Mouse (Mus musculus) MEL (cell line): ENCODE data around the gene Plin4.
A peak's percentile ranks its signal among the peaks of the same experiment; 100 is the strongest.

Source experiments
- CHD1 ChIP-seq: IDR thresholded peaks from 2 replicates; pipeline ENCODE4 v1.6.1; 2012; ENCODE audit warnings: low read depth, mild to moderate bottlenecking, inconsistent platforms, low read length, improper control_type of control experiment
- CTCF ChIP-seq, 3 experiments: IDR thresholded peaks in 2 of 3; conservative IDR thresholded peaks in 1 of 3; 2 replicates each; pipeline ENCODE4 v1.5.1; 2011 to 2012; ENCODE audit warnings: low read length in 3 of 3, low read depth in 2 of 3, mild to moderate bottlenecking in 2 of 3, improper control_type of control experiment in 1 of 3, inconsistent platforms in 1 of 3, mixed read lengths in 1 of 3, moderate library complexity in 1 of 3; ENCODE audit not compliant: control insufficient read depth in 1 of 3, insufficient read depth in 1 of 3, poor library complexity in 1 of 3, severe bottlenecking in 1 of 3
- HCFC1 ChIP-seq: IDR thresholded peaks from 2 replicates; pipeline ENCODE4 v1.6.1; 2012; ENCODE audit warnings: low read depth, mild to moderate bottlenecking, inconsistent platforms, low read length, improper control_type of control experiment, moderate library complexity
- MAX ChIP-seq: IDR thresholded peaks from 2 replicates; pipeline ENCODE4 v1.6.1; 2011; ENCODE audit warnings: low read length, improper control_type of control experiment
- MYB ChIP-seq: IDR thresholded peaks from 2 replicates; pipeline ENCODE4 v1.6.1; 2011; ENCODE audit warnings: mild to moderate bottlenecking, low read depth, low read length, improper control_type of control experiment
- POLR2A ChIP-seq, 2 experiments: IDR thresholded peaks; 2 replicates each; pipeline ENCODE4 v1.6.1; 2011 to 2012; ENCODE audit warnings: low read length in 2 of 2, mild to moderate bottlenecking in 2 of 2, control low read depth in 1 of 2, improper control_type of control experiment in 1 of 2, low read depth in 1 of 2, moderate library complexity in 1 of 2; ENCODE audit not compliant: control insufficient read depth in 1 of 2, insufficient read depth in 1 of 2, poor library complexity in 1 of 2
- RAD21 ChIP-seq: IDR thresholded peaks from 2 replicates; pipeline ENCODE4 v1.6.1; 2011; ENCODE audit warnings: mild to moderate bottlenecking, low read depth, low read length, improper control_type of control experiment
- RCOR1 ChIP-seq: IDR thresholded peaks from 2 replicates; pipeline ENCODE4 v1.6.1; 2012; ENCODE audit warnings: low read depth, mild to moderate bottlenecking, inconsistent platforms, low read length, improper control_type of control experiment
- SMC3 ChIP-seq: IDR thresholded peaks from 2 replicates; pipeline ENCODE4 v1.6.1; 2011; ENCODE audit warnings: low read depth, low read length, improper control_type of control experiment
- TBP ChIP-seq: IDR thresholded peaks from 2 replicates; pipeline ENCODE4 v1.8.0; 2011; ENCODE audit warnings: low read depth, low read length, improper control_type of control experiment
- USF1 ChIP-seq: IDR thresholded peaks from 2 replicates; pipeline ENCODE4 v1.6.1; 2014; ENCODE audit warnings: low read depth, mild to moderate bottlenecking, inconsistent platforms, low read length, improper control_type of control experiment, moderate library complexity
- ZKSCAN1 ChIP-seq: IDR thresholded peaks from 2 replicates; pipeline ENCODE4 v1.6.1; 2012; ENCODE audit warnings: low read depth, mild to moderate bottlenecking, inconsistent platforms, low read length, improper control_type of control experiment, moderate library complexity

- TF ChIP-seq POLR2A (IDR thresholded peaks at IDR 0.05; ENCODE audit: control insufficient read depth in 1 of 2, insufficient read depth in 1 of 2, low read depth in 1 of 2, low read length in 2 of 2, poor library complexity in 1 of 2): no peak
- TF ChIP-seq CHD1: no peak
- peak; percentile 69; the same call in 1 of the 2 replicates for TF ChIP-seq USF1
- TF ChIP-seq CTCF (IDR thresholded peaks at IDR 0.05 in 2 of 3, conservative IDR thresholded peaks at IDR 0.05 in 1 of 3; ENCODE audit: control insufficient read depth in 1 of 3, insufficient read depth in 1 of 3, low read depth in 2 of 3, low read length in 3 of 3, poor library complexity in 1 of 3, severe bottlenecking in 1 of 3): peak in 1 of 3 experiments; percentile 27; a peak in 1 of 6 replicates
- TF ChIP-seq HCFC1: no peak
- no peak for TF ChIP-seq TBP
- no peak for TF ChIP-seq SMC3
- no peak for TF ChIP-seq ZKSCAN1
- TF ChIP-seq RAD21: no peak
- TF ChIP-seq MAX: no peak
- TF ChIP-seq RCOR1: no peak
- no peak for TF ChIP-seq MYB
These were observed 32.1 kb downstream of the Plin4 start for GRCm38 (mm10) chr17:56077523-56077922.
